Mouse (Mus musculus) sigmoid colon, adult 10 weeks (tissue): ENCODE measurements around the gene Pnpla6. TPM values are rescaled to one million over a fixed set of nuclear protein-coding genes. Genes with fewer than 3 reads are reported as not detected.

Source experiments
- polyA plus RNA-seq: library from polyadenylated mRNA; stranded (reverse); fragments of 350-450 nt; fragmentation: Illumina TruSeq; extraction: RNeasy Lipid Tissue Mini Kit (QIAGEN cat#74804); gene quantifications from one replicate; pipeline ENCODE4 v1.2.3, GENCODE M21; 2014; ENCODE audit warnings: low read depth, low replicate concordance

The Pnpla6 gene
- polyA plus RNA-seq = 17.3 TPM

GRCm38 (mm10) chr8:3515260-3515671, at the start of gene Pnpla6:
Pnpla6 (plus strand) TSS chr8:3515384.

GRCm38 (mm10) chr8:3467006-3467885, 47.9 kb upstream of the Pnpla6 start, which contains the start of gene Pex11g:
Pex11g (minus strand) TSS chr8:3467680.

GRCm38 (mm10) chr8:3470562-3470961, 44.6 kb upstream of the Pnpla6 start, which contains the start of gene Tex45:
Tex45 (plus strand) TSS chr8:3470862.

GRCm38 (mm10) chr8:3492901-3493844, 22.0 kb upstream of the Pnpla6 start, which contains the start of gene Zfp358:
Zfp358 (plus strand) TSS chr8:3493138.

GRCm38 (mm10) chr8:3500235-3501090, 14.7 kb upstream of the Pnpla6 start, which contains the start of gene Mcoln1:
Mcoln1 (plus strand) TSS chr8:3500457.

GRCm38 (mm10) chr8:3567641-3568371, 52.6 kb downstream of the Pnpla6 start, which contains the start of gene C330021F23Rik:
C330021F23Rik (plus strand) TSS chr8:3567990.

GRCm38 (mm10) chr8:3586993-3587390, 71.8 kb downstream of the Pnpla6 start, which contains the start of gene Camsap3:
Camsap3 (plus strand) TSS chr8:3587293.

Other genes starting within 250 kb of the Pnpla6 start
- 84.5 TPM for gene Insr, start 235.8 kb upstream of the Pnpla6 start, polyA plus RNA-seq
- 0.41 TPM for gene A430078G23Rik, start 162.0 kb upstream of the Pnpla6 start, polyA plus RNA-seq
- gene Arhgef18, start 122.4 kb upstream of the Pnpla6 start, polyA plus RNA-seq = 7.4 TPM
- gene Pex11g, start 47.7 kb upstream of the Pnpla6 start, polyA plus RNA-seq = 0.85 TPM
- gene Tex45, start 44.5 kb upstream of the Pnpla6 start, polyA plus RNA-seq = not detected
- 2.6 TPM for gene Zfp358, start 22.2 kb upstream of the Pnpla6 start, polyA plus RNA-seq
- 27.1 TPM for gene Mcoln1, start 14.9 kb upstream of the Pnpla6 start, polyA plus RNA-seq
- gene C330021F23Rik, start 52.6 kb downstream of the Pnpla6 start, polyA plus RNA-seq = 2.2 TPM
- gene Camsap3, start 71.9 kb downstream of the Pnpla6 start, polyA plus RNA-seq = 6.7 TPM
- gene Xab2, start 105.9 kb downstream of the Pnpla6 start, polyA plus RNA-seq = 0.50 TPM
- gene Pet100, start 106.2 kb downstream of the Pnpla6 start, polyA plus RNA-seq = 17.8 TPM
- not detected for gene Pcp2, start 110.2 kb downstream of the Pnpla6 start, polyA plus RNA-seq
- gene Stxbp2, start 115.6 kb downstream of the Pnpla6 start, polyA plus RNA-seq = 69.0 TPM
- 7.4 TPM for gene Retn, start 140.4 kb downstream of the Pnpla6 start, polyA plus RNA-seq
- gene Mcemp1, start 150.4 kb downstream of the Pnpla6 start, polyA plus RNA-seq = 0.60 TPM
- not detected for gene Fcor, start 157.0 kb downstream of the Pnpla6 start, polyA plus RNA-seq
- gene Trappc5, start 160.9 kb downstream of the Pnpla6 start, polyA plus RNA-seq = 7.8 TPM
- gene Fcer2a, start 178.8 kb downstream of the Pnpla6 start, polyA plus RNA-seq = 5.3 TPM
- not detected for gene Clec4g, start 205.3 kb downstream of the Pnpla6 start, polyA plus RNA-seq
- gene Cd209a, start 233.6 kb downstream of the Pnpla6 start, polyA plus RNA-seq = 4.4 TPM